Mouse (Mus musculus) C2C12 (cell line): ENCODE data around the gene Capg.

Experiments
- CTCF ChIP-seq: IDR thresholded peaks from one replicate; pipeline ENCODE4 v1.5.1; 2011; ENCODE audit not compliant: control insufficient read depth, insufficient read depth, insufficient read length
- MAX ChIP-seq: IDR thresholded peaks from one replicate; pipeline ENCODE4 v1.6.1; 2011; ENCODE audit warnings: mild to moderate bottlenecking, control low read depth
- USF1 ChIP-seq: IDR thresholded peaks from one replicate; pipeline ENCODE4 v1.6.1; 2011; ENCODE audit warnings: low read depth, mild to moderate bottlenecking, control low read depth, moderate library complexity

DNA sequence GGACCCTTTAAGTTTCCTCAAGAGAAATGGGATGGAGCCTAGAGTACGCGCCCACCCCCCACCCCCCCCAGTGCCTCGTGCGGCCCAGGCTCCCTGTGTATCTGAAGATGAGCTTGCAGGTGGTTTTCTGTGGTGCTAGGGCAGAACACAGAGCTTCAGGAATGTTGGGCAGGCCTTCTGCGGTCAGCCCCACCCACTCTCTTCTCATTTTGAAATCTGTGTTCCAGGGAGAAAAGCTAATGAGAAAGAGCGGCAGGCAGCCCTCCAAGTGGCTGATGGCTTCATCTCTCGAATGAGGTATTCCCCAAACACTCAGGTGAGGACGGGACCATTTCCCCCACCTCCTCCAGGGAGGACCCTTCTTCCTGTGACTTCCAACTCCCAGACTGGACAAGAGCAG lies 16.6 kb downstream of the Capg start:
- TF ChIP-seq USF1 (no peak), CTCF (no peak), MAX (no peak)
